Mouse (Mus musculus) ES-E14 (cell line): Measurements from ENCODE around the gene Dnase1l3.

ENCODE experiments used
- HCFC1 ChIP-seq: IDR thresholded peaks from 2 replicates; pipeline ENCODE4 v1.6.1; 2012; ENCODE audit warnings: low read length, inconsistent platforms, borderline replicate concordance; ENCODE audit not compliant: insufficient read depth
- ZC3H11A ChIP-seq: IDR thresholded peaks from 2 replicates; pipeline ENCODE4 v1.6.1; 2012; ENCODE audit warnings: low read depth, mild to moderate bottlenecking, inconsistent platforms, low read length, borderline replicate concordance
- ZNF384 ChIP-seq: IDR thresholded peaks from 2 replicates; pipeline ENCODE4 v1.6.1; 2012; ENCODE audit warnings: low read depth, low read length, inconsistent platforms

DNA sequence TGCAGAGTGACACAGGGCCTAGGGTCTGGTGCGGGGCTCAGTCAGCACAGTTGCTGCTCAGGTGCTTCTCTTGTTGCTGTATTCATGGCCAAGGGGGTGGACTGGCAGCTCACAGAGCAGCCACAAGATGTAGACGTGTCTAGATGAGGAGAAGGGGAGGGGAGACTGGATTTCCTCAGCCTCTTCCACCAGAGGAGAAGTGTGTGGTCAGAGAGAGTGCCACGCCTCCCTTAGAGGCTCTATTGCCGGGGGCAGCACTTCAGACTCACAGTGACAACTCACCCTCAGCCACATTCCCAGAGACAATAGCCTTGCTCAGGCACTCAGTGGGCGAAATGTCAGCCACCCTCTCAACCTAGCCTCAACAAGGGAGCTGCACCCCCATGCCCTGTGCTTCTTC lies 49.1 kb downstream of the Dnase1l3 start:
- no peak for TF ChIP-seq ZC3H11A
- TF ChIP-seq ZNF384: no peak
- TF ChIP-seq HCFC1: no peak
